Mouse (Mus musculus) liver, adult 2 months (tissue): ENCODE measurements at regions not wholly inside any gene's neighbourhood (a gene's known extent, or its start where the extent isn't known, plus 50 kb on each side); places are given as distances from the start of the nearest gene placed in this dataset.
A peak's percentile ranks its signal among the peaks of the same experiment; 100 is the strongest.

Experiments used
- CTCF ChIP-seq: fragments of 200-500 bp; IDR thresholded peaks from 2 replicates; pipeline ENCODE4 v1.5.1; 2011; ENCODE audit warnings: low read depth, low read length, control low read depth
- POLR2A ChIP-seq: fragments of 200-500 bp; IDR thresholded peaks from 2 replicates; pipeline ENCODE4 v1.6.1; 2011; ENCODE audit warnings: low read length, control low read depth; ENCODE audit not compliant: insufficient read depth; ENCODE audit errors: extremely low read depth

- TF ChIP-seq POLR2A (no peak), CTCF (0 out of 2 replicates have a peak, but pooled peaks have one; percentile 24)
These were observed 274.2 kb upstream of the Tet2 start for GRCm38 (mm10) chr3:133818966-133819700.
